Mouse (Mus musculus) kidney, adult 2 months (tissue): ENCODE measurements around the gene Gm11020. TPM values are rescaled to one million over a fixed set of nuclear protein-coding genes. Genes with fewer than 3 reads are reported as not detected.
A peak's percentile ranks its signal among the peaks of the same experiment; 100 is the strongest.

Experiments used
- DNase-seq: peaks from one replicate; pipeline ENCODE4 v3.0.0; 2021
- H3K27ac ChIP-seq: fragments of 200-500 bp; 2 replicates; pipeline ENCODE4 v1.5.1; 2012; ENCODE audit warnings: low read depth, low read length, control low read depth, inconsistent platforms; ENCODE audit not compliant: insufficient read depth
- H3K27me3 ChIP-seq: fragments of 200-500 bp; replicated peaks from 2 replicates; pipeline ENCODE4 v1.6.1; 2012; ENCODE audit warnings: mild to moderate bottlenecking, moderate library complexity, low read length, inconsistent platforms; ENCODE audit not compliant: control insufficient read depth, insufficient read depth
- H3K36me3 ChIP-seq: fragments of 200-500 bp; 2 replicates; pipeline ENCODE4 v1.6.1; 2012; ENCODE audit warnings: mild to moderate bottlenecking, moderate library complexity, low read length, inconsistent platforms; ENCODE audit not compliant: control insufficient read depth, insufficient read depth
- H3K4me1 ChIP-seq: fragments of 200-500 bp; 2 replicates; pipeline ENCODE4 v1.6.1; 2011; ENCODE audit warnings: low read length; ENCODE audit not compliant: control insufficient read depth, insufficient read depth
- H3K4me3 ChIP-seq: fragments of 200-500 bp; 2 replicates; pipeline ENCODE4 v1.5.1; 2011; ENCODE audit warnings: mild to moderate bottlenecking, low read depth, low read length, control low read depth; ENCODE audit not compliant: insufficient read depth
- CTCF ChIP-seq: fragments of 200-500 bp; conservative IDR thresholded peaks from 2 replicates; pipeline ENCODE4 v1.5.1; 2011; ENCODE audit warnings: low read depth, mild to moderate bottlenecking, control low read depth, low read length, moderate library complexity, mixed read lengths; ENCODE audit not compliant: insufficient read depth, insufficient read length
- POLR2A ChIP-seq: fragments of 200-500 bp; IDR thresholded peaks from one replicate; pipeline ENCODE4 v1.6.1; 2011; ENCODE audit warnings: low read depth, low read length, control low read depth
- WGBS: fragments of 180-500 bp; shearing (Covaris S2); methylation state at CpG from one replicate; pipeline ENCODE4 v1.1.7; 2018; 5-methylcytosine and 5-hydroxymethylcytosine counted together
- polyA plus RNA-seq: library from polyadenylated mRNA; depleted of rRNA; stranded (reverse); fragments of >200 nt; gene quantifications from 2 replicates; pipeline ENCODE4 v1.2.3, GENCODE M21; 2012

The Gm11020 gene
- polyA plus RNA-seq, 1 experiment, result not detected

GRCm38 (mm10) chr8:104339229-104339982, 18.0 kb downstream of the Gm11020 start, which contains the start of gene Cmtm3:
Gene Cmtm3, plus strand, starts transcription at chr8:104339410.
- Histone ChIP-seq H3K4me1 (no peaks in the 10 kb centered on the region), H3K27me3 (no peaks in the 10 kb centered on the region), H3K36me3 (no peaks in the 10 kb centered on the region), H3K4me3 (peak within 1 kb of the TSS; percentile 47), H3K27ac (peak within 1 kb of the TSS; percentile 72; the same call in 1 of the 2 replicates)
- TF ChIP-seq CTCF, result no peak
- TF ChIP-seq POLR2A, result no peak
- WGBS, result 19% methylated on average over 18 of the region's 18 CpGs
- DNase-seq, result peak; percentile 58

DNA sequence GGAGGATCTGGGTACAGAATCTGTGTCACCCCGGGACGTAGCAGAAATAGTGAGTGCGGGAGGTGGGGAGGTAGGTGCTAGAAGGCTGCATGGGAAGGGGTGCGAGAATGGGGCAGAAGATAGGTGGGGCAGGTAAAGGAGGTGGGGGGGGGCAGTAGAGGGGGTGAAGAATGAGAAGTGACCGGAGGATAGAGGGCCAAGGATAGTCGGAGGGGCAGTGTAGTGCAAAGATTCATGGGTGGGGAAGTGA, 18.5 kb downstream of the Gm11020 start:
- H3K27ac ChIP-seq, result peak overlapping the region; percentile 6; the same call in 1 of the 2 replicates
- WGBS, result 8% methylated on average over 6 of the region's 6 CpGs
- H3K36me3 ChIP-seq, result no peaks in the 10 kb centered on the region
- no peak for TF ChIP-seq CTCF
- TF ChIP-seq POLR2A, result no peak
- H3K4me1 ChIP-seq, result no peaks in the 10 kb centered on the region
- DNase-seq, result no peak
- peak overlapping the region; percentile 47 for H3K4me3 ChIP-seq
- no peaks in the 10 kb centered on the region for H3K27me3 ChIP-seq

- H3K27me3 ChIP-seq, result no peaks in the 10 kb centered on the region
- H3K36me3 ChIP-seq, result no peaks in the 10 kb centered on the region
- WGBS, result 1% methylated on average over 54 of the region's 54 CpGs
- H3K4me1 ChIP-seq, result no peaks in the 10 kb centered on the region
- TF ChIP-seq POLR2A (peak; percentile 24), CTCF (peak; percentile 46; the same call in 1 of the 2 replicates)
- peak overlapping the region; percentile 76 for H3K27ac ChIP-seq
- DNase-seq, result peak; percentile 76
- H3K4me3 ChIP-seq, result peak overlapping the region; percentile 47
Measured at GRCm38 (mm10) chr8:104340233-104341105, 19.1 kb downstream of the Gm11020 start.

- peak overlapping the region; percentile 76 for H3K27ac ChIP-seq
- no peak for TF ChIP-seq CTCF
- TF ChIP-seq POLR2A, result no peak
- no peaks in the 10 kb centered on the region for H3K4me1 ChIP-seq
- WGBS, result 5% methylated on average over 24 of the region's 24 CpGs
- DNase-seq, result peak; percentile 77
- H3K27me3 ChIP-seq, result no peaks in the 10 kb centered on the region
- H3K4me3 ChIP-seq, result peak overlapping the region; percentile 47
- H3K36me3 ChIP-seq, result no peaks in the 10 kb centered on the region
Measured at GRCm38 (mm10) chr8:104341106-104341561, 19.8 kb downstream of the Gm11020 start.

DNA sequence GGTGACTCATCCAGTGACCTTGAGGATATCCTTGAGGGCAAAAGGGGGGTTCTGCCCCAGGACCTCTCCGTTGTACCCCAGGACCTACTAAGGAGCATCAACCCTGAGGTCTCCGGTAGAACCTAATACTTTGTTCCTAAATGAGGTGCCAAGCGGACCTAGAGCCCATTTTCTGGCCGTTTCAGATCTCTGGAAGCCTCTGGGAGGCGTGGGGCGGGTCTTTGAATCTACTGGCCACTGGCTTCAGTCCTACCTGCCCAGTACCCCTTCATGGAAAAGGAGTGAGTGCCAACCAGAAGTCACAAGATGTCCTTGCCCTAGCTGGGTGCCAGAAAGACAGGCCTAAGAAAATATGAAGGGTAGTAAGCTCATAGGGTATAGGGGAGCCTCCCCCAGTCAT, 20.3 kb downstream of the Gm11020 start:
- 60% methylated on average over 6 of the region's 6 CpGs for WGBS
- H3K36me3 ChIP-seq, result no peaks in the 10 kb centered on the region
- H3K27ac ChIP-seq, result peak overlapping the region; percentile 25; the same call in 1 of the 2 replicates
- H3K4me3 ChIP-seq, result peak overlapping the region; percentile 47; the same call in 1 of the 2 replicates
- no peaks in the 10 kb centered on the region for H3K4me1 ChIP-seq
- TF ChIP-seq POLR2A, result no peak
- TF ChIP-seq CTCF, result no peak
- no peaks in the 10 kb centered on the region for H3K27me3 ChIP-seq
- no peak for DNase-seq

DNA sequence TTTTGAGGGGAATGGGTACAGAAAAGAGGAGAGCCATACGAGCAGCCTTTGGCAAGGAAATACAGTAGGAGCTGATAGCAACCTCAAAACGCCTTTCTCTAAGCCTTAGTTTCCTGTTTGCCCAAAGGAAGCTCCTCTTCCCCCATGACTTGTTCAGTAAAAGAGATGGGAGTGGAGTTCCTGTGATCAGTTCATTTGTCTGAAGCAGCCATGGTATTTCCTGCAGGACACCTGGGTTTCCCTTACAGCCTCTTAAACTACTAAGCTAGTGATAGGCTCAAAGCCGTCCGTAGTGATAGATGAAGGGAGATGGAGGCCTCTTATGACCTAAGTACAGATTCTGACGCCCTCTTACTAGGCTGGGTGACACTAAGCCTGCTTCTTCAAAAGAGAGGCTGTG, 21.1 kb downstream of the Gm11020 start:
- WGBS, result 65% methylated on average over 5 of the region's 5 CpGs
- no peaks in the 10 kb centered on the region for H3K4me1 ChIP-seq
- DNase-seq, result no peak
- H3K36me3 ChIP-seq, result no peaks in the 10 kb centered on the region
- H3K4me3 ChIP-seq, result no peak overlapping the region
- H3K27me3 ChIP-seq, result no peaks in the 10 kb centered on the region
- TF ChIP-seq POLR2A (no peak), CTCF (no peak)
- no peak overlapping the region for H3K27ac ChIP-seq

- 11% methylated on average over 7 of the region's 7 CpGs for WGBS
- no peak overlapping the region for H3K4me3 ChIP-seq
- peak; percentile 90 for DNase-seq
- H3K36me3 ChIP-seq, result no peaks in the 10 kb centered on the region
- no peaks in the 10 kb centered on the region for H3K27me3 ChIP-seq
- H3K27ac ChIP-seq, result no peak overlapping the region
- TF ChIP-seq CTCF, result peak; percentile 99
- no peak for TF ChIP-seq POLR2A
- no peaks in the 10 kb centered on the region for H3K4me1 ChIP-seq
Measured at GRCm38 (mm10) chr8:104343957-104344356, 22.6 kb downstream of the Gm11020 start.
